Mouse (Mus musculus): Measurements from ENCODE around the gene Bco1. TPM values are rescaled to one million over a fixed set of nuclear protein-coding genes. Genes with fewer than 3 reads are reported as not detected.

Gene Bco1
- polyA plus RNA-seq (2012; rRNA removed), result 2.6 and 3.0 TPM in 2 replicates

GRCm38 (mm10) chr8:117095647-117096046 lies at the start of gene Bco1:
Bco1 (plus strand) TSS chr8:117095854.
- 26% methylated on average over 12 of the region's 12 CpGs for WGBS
- DNase-seq, result peak; percentile 87
- TF ChIP-seq POLR2A (IDR thresholded peaks at IDR 0.05; ENCODE audit: low read depth, low read length) (no peak), CTCF (conservative IDR thresholded peaks at IDR 0.05; ENCODE audit: insufficient read depth, insufficient read length, low read depth, low read length) (no peak)
- Histone ChIP-seq H3K4me3 (ENCODE audit: insufficient read depth, low read depth, low read length) (no peak within 1 kb of the TSS), H3K4me1 (ENCODE audit: control insufficient read depth, insufficient read depth, low read length) (no peaks in the 10 kb centered on the region), H3K27me3 (replicated peaks; ENCODE audit: control insufficient read depth, insufficient read depth, low read length) (no peaks in the 10 kb centered on the region), H3K36me3 (ENCODE audit: control insufficient read depth, insufficient read depth, low read length) (no peaks in the 10 kb centered on the region), H3K27ac (ENCODE audit: insufficient read depth, low read depth, low read length) (no peak within 1 kb of the TSS)

GRCm38 (mm10) chr8:117049444-117049843 lies 46.2 kb upstream of the Bco1 start:
- no peak overlapping the region for H3K27ac ChIP-seq (ENCODE audit: insufficient read depth, low read depth, low read length)
- 73% methylated on average over 7 of the region's 7 CpGs for WGBS
- 0 out of 2 replicates have a peak, but pooled peaks have one; percentile 21 for TF ChIP-seq CTCF (conservative IDR thresholded peaks at IDR 0.05; ENCODE audit: insufficient read depth, insufficient read length, low read depth, low read length)
- no peak for TF ChIP-seq POLR2A (IDR thresholded peaks at IDR 0.05; ENCODE audit: low read depth, low read length)
- no peaks in the 10 kb centered on the region for H3K36me3 ChIP-seq (ENCODE audit: control insufficient read depth, insufficient read depth, low read length)
- H3K4me3 ChIP-seq (ENCODE audit: insufficient read depth, low read depth, low read length), result no peak overlapping the region
- H3K27me3 ChIP-seq (replicated peaks; ENCODE audit: control insufficient read depth, insufficient read depth, low read length), result no peaks in the 10 kb centered on the region
- no peaks in the 10 kb centered on the region for H3K4me1 ChIP-seq (ENCODE audit: control insufficient read depth, insufficient read depth, low read length)
- no peak for DNase-seq

- H3K36me3 ChIP-seq (ENCODE audit: control insufficient read depth, insufficient read depth, low read length), result no peaks in the 10 kb centered on the region
- no peaks in the 10 kb centered on the region for H3K27me3 ChIP-seq (replicated peaks; ENCODE audit: control insufficient read depth, insufficient read depth, low read length)
- no peak for DNase-seq
- TF ChIP-seq CTCF (conservative IDR thresholded peaks at IDR 0.05; ENCODE audit: insufficient read depth, insufficient read length, low read depth, low read length) (no peak), POLR2A (IDR thresholded peaks at IDR 0.05; ENCODE audit: low read depth, low read length) (no peak)
- H3K4me3 ChIP-seq (ENCODE audit: insufficient read depth, low read depth, low read length), result no peak overlapping the region
- no peaks in the 10 kb centered on the region for H3K4me1 ChIP-seq (ENCODE audit: control insufficient read depth, insufficient read depth, low read length)
- WGBS, result 76% methylated on average over 9 of the region's 9 CpGs
- no peak overlapping the region for H3K27ac ChIP-seq (ENCODE audit: insufficient read depth, low read depth, low read length)
Measured at GRCm38 (mm10) chr8:117050763-117051162, 44.9 kb upstream of the Bco1 start.

DNA sequence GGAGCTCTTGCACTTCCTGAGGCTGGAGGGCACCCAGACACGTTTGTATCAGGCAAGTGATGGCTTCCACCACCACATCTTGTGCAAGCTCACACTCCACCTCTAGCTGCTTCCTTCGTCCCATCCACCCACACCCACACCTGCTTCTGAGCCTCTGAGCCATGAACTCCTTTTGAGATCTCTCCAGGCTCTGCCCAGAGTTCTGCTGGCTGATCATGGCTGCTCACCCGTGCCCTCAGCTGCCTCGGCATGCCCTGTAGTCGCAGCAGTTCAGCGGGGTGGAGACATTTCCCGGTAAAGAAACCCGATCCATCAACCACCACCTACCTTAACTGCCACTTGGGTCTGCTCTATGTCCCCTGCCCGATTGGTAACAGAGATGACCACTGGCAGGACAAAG lies 44.3 kb upstream of the Bco1 start:
- no peaks in the 10 kb centered on the region for H3K27me3 ChIP-seq (replicated peaks; ENCODE audit: control insufficient read depth, insufficient read depth, low read length)
- no peak for DNase-seq
- TF ChIP-seq POLR2A (IDR thresholded peaks at IDR 0.05; ENCODE audit: low read depth, low read length) (no peak), CTCF (conservative IDR thresholded peaks at IDR 0.05; ENCODE audit: insufficient read depth, insufficient read length, low read depth, low read length) (no peak)
- H3K4me1 ChIP-seq (ENCODE audit: control insufficient read depth, insufficient read depth, low read length), result no peaks in the 10 kb centered on the region
- WGBS, result 29% methylated on average over 9 of the region's 9 CpGs
- H3K36me3 ChIP-seq (ENCODE audit: control insufficient read depth, insufficient read depth, low read length), result no peaks in the 10 kb centered on the region
- no peak overlapping the region for H3K27ac ChIP-seq (ENCODE audit: insufficient read depth, low read depth, low read length)
- no peak overlapping the region for H3K4me3 ChIP-seq (ENCODE audit: insufficient read depth, low read depth, low read length)

GRCm38 (mm10) chr8:117053135-117054079 lies 42.2 kb upstream of the Bco1 start:
- TF ChIP-seq CTCF (conservative IDR thresholded peaks at IDR 0.05; ENCODE audit: insufficient read depth, insufficient read length, low read depth, low read length) (peak; percentile 53), POLR2A (IDR thresholded peaks at IDR 0.05; ENCODE audit: low read depth, low read length) (no peak)
- no peaks in the 10 kb centered on the region for H3K27me3 ChIP-seq (replicated peaks; ENCODE audit: control insufficient read depth, insufficient read depth, low read length)
- H3K36me3 ChIP-seq (ENCODE audit: control insufficient read depth, insufficient read depth, low read length), result no peaks in the 10 kb centered on the region
- no peaks in the 10 kb centered on the region for H3K4me1 ChIP-seq (ENCODE audit: control insufficient read depth, insufficient read depth, low read length)
- H3K4me3 ChIP-seq (ENCODE audit: insufficient read depth, low read depth, low read length), result no peak overlapping the region
- WGBS, result 65% methylated on average over 12 of the region's 12 CpGs
- peak; percentile 21 for DNase-seq
- no peak overlapping the region for H3K27ac ChIP-seq (ENCODE audit: insufficient read depth, low read depth, low read length)

GRCm38 (mm10) chr8:117054146-117054545 lies 41.5 kb upstream of the Bco1 start:
- no peak overlapping the region for H3K4me3 ChIP-seq (ENCODE audit: insufficient read depth, low read depth, low read length)
- no peak overlapping the region for H3K27ac ChIP-seq (ENCODE audit: insufficient read depth, low read depth, low read length)
- H3K27me3 ChIP-seq (replicated peaks; ENCODE audit: control insufficient read depth, insufficient read depth, low read length), result no peaks in the 10 kb centered on the region
- H3K36me3 ChIP-seq (ENCODE audit: control insufficient read depth, insufficient read depth, low read length), result no peaks in the 10 kb centered on the region
- H3K4me1 ChIP-seq (ENCODE audit: control insufficient read depth, insufficient read depth, low read length), result no peaks in the 10 kb centered on the region
- no peak for DNase-seq
- TF ChIP-seq CTCF (conservative IDR thresholded peaks at IDR 0.05; ENCODE audit: insufficient read depth, insufficient read length, low read depth, low read length) (no peak), POLR2A (IDR thresholded peaks at IDR 0.05; ENCODE audit: low read depth, low read length) (no peak)
- 77% methylated on average over 3 of the region's 3 CpGs for WGBS

DNA sequence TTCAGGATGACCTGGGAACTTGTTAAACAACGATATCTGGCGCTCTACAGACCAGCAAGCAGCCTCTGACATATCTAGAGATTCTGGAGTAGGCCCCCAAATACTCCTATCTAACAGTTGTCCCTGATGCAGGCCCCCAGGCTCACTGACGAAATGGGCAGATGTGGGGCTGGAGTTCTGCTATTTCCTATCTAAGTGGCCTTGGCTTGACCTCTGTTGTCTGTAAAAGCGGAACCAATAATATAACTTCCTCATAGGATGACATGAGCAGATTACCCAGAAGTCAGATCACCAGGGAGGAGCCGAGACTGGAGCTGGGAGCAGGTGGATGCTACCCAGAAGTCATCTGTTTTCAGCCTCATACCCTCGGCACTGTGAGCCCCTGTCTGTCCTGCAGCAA lies 40.6 kb upstream of the Bco1 start:
- H3K4me3 ChIP-seq (ENCODE audit: insufficient read depth, low read depth, low read length), result no peak overlapping the region
- H3K27ac ChIP-seq (ENCODE audit: insufficient read depth, low read depth, low read length), result no peak overlapping the region
- H3K27me3 ChIP-seq (replicated peaks; ENCODE audit: control insufficient read depth, insufficient read depth, low read length), result no peaks in the 10 kb centered on the region
- no peak for TF ChIP-seq CTCF (conservative IDR thresholded peaks at IDR 0.05; ENCODE audit: insufficient read depth, insufficient read length, low read depth, low read length)
- TF ChIP-seq POLR2A (IDR thresholded peaks at IDR 0.05; ENCODE audit: low read depth, low read length), result no peak
- DNase-seq, result no peak
- no peaks in the 10 kb centered on the region for H3K36me3 ChIP-seq (ENCODE audit: control insufficient read depth, insufficient read depth, low read length)
- H3K4me1 ChIP-seq (ENCODE audit: control insufficient read depth, insufficient read depth, low read length), result no peaks in the 10 kb centered on the region
- WGBS, result 69% methylated on average over 6 of the region's 6 CpGs
